Mouse (Mus musculus): ENCODE data around the gene AI413582. TPM values are rescaled to one million over a fixed set of nuclear protein-coding genes. Genes with fewer than 3 reads are reported as not detected.

Gene AI413582
- polyA plus RNA-seq, 1 experiment from 2014 or later = 13.9 TPM

GRCm38 (mm10) chr17:27534718-27535117 lies 30.8 kb downstream of the AI413582 start:
- H3K4me1 ChIP-seq (replicated peaks) = 0 out of 2 replicates have a peak, but pooled peaks cover 10% of the 10 kb centered on the region
- H3K9ac ChIP-seq = no peak overlapping the region
- H3K27ac ChIP-seq (replicated peaks) = no peak overlapping the region
- no peaks in the 10 kb centered on the region for H3K27me3 ChIP-seq
- H3K4me2 ChIP-seq = no peak overlapping the region
- H3K4me3 ChIP-seq (replicated peaks) = no peak overlapping the region
- H3K9me3 ChIP-seq (replicated peaks) = no peaks in the 10 kb centered on the region
- ATAC-seq (ENCODE audit: insufficient read depth) = 0 out of 2 replicates have a peak, but pooled peaks have one; percentile 44
- H3K36me3 ChIP-seq (replicated peaks) = no peaks in the 10 kb centered on the region
- WGBS (ENCODE audit: insufficient replicate concordance) = 4% methylated on average over 10 of the region's 10 CpGs

DNA sequence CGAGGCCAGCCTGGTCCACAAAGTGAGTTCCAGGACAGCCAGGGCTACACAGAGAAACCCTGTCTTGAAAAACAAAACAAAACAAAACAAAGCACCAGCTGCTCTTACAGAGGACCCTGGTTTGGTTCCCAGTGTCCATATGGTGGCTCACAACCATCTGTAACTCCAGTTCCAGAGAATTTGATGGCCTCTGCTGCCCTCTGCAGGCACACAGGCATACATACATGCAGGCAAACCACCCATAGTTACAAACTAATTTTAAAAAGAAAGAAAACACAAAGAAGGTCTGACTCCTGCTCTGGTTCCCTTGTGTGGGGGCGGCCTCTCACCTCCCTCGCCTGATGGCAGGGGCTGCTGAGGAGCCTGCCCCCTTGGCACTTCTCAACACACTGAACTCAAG lies 32.2 kb downstream of the AI413582 start:
- Histone ChIP-seq H3K4me1 (replicated peaks) (0 out of 2 replicates have a peak, but pooled peaks cover 10% of the 10 kb centered on the region), H3K9me3 (replicated peaks) (no peaks in the 10 kb centered on the region), H3K9ac (no peak overlapping the region), H3K4me3 (replicated peaks) (no peak overlapping the region), H3K4me2 (no peak overlapping the region), H3K27ac (replicated peaks) (no peak overlapping the region), H3K27me3 (no peaks in the 10 kb centered on the region), H3K36me3 (replicated peaks) (no peaks in the 10 kb centered on the region)
- 82% methylated on average over 3 of the region's 3 CpGs for WGBS (ENCODE audit: insufficient replicate concordance)
- no peak for ATAC-seq (ENCODE audit: insufficient read depth)

DNA sequence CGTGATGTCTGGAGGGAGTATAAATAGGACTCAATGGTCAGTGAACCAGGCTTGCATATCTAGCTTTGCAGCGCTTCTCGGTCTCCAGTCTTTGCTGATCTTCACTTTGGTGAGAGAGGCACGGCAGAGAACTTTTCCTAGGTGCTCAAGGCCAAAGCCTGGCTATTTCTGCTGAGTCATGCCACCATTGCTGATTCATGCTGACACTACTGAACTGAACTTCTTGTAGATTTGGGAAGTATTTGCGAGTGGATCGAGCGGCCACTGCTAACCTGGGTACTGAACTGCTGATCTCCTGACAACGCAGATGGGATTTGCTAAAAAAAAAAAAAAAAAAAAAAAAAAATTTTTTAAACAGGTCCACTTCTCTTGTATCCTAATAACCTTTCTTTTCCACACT lies 33.5 kb downstream of the AI413582 start:
- no peak for ATAC-seq (ENCODE audit: insufficient read depth)

GRCm38 (mm10) chr17:27528767-27529166 lies 36.8 kb downstream of the AI413582 start:
- Histone ChIP-seq H3K9ac (no peak overlapping the region), H3K4me1 (replicated peaks) (0 out of 2 replicates have a peak, but pooled peaks cover 5% of the 10 kb centered on the region), H3K36me3 (replicated peaks) (no peaks in the 10 kb centered on the region), H3K4me3 (replicated peaks) (no peak overlapping the region), H3K27me3 (no peaks in the 10 kb centered on the region), H3K4me2 (no peak overlapping the region), H3K9me3 (replicated peaks) (no peaks in the 10 kb centered on the region), H3K27ac (replicated peaks) (no peak overlapping the region)
- no peak for ATAC-seq (ENCODE audit: insufficient read depth)
- WGBS (ENCODE audit: insufficient replicate concordance) = 63% methylated on average over 5 of the region's 5 CpGs

More for the DNA sequence above, 33.5 kb downstream of the AI413582 start:
- no peaks in the 10 kb centered on the region for H3K36me3 ChIP-seq (replicated peaks)
- no peak overlapping the region for H3K4me2 ChIP-seq
- H3K27me3 ChIP-seq = no peaks in the 10 kb centered on the region
- WGBS (ENCODE audit: insufficient replicate concordance) = 54% methylated on average over 8 of the region's 8 CpGs
- H3K4me3 ChIP-seq (replicated peaks) = no peak overlapping the region
- no peaks in the 10 kb centered on the region for H3K9me3 ChIP-seq (replicated peaks)
- no peak overlapping the region for H3K9ac ChIP-seq
- 0 out of 2 replicates have a peak, but pooled peaks cover 10% of the 10 kb centered on the region for H3K4me1 ChIP-seq (replicated peaks)
- no peak overlapping the region for H3K27ac ChIP-seq (replicated peaks)

GRCm38 (mm10) chr17:27528030-27528429 lies 37.5 kb downstream of the AI413582 start:
- Histone ChIP-seq H3K27ac (replicated peaks) (no peak overlapping the region), H3K36me3 (replicated peaks) (no peaks in the 10 kb centered on the region), H3K4me2 (no peak overlapping the region), H3K4me3 (replicated peaks) (no peak overlapping the region), H3K4me1 (replicated peaks) (0 out of 2 replicates have a peak, but pooled peaks cover 5% of the 10 kb centered on the region), H3K9me3 (replicated peaks) (no peaks in the 10 kb centered on the region), H3K27me3 (no peaks in the 10 kb centered on the region), H3K9ac (no peak overlapping the region)
- no peak for ATAC-seq (ENCODE audit: insufficient read depth)
- WGBS (ENCODE audit: insufficient replicate concordance) = 45% methylated on average over 8 of the region's 8 CpGs

DNA sequence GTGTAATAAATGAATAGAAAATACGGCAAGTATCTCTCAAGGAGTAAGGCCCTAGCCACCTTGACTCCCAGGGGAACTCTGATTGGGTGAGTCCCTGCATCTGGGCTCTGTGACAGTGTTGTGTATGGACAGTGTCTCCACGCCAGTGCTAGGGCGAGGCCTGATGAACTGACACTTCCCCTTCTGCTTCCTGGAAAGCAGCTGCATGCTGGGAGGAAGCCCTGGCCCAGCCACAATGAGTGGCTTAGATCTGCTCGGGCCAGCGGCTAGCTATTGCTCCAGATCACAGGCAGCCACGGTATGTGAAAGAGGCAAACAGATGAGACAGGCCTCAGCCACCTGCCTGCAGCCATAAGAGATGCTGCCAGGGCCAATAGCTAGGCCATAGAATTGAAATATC lies 38.4 kb downstream of the AI413582 start:
- Histone ChIP-seq H3K4me2 (no peak overlapping the region), H3K9ac (no peak overlapping the region), H3K4me1 (replicated peaks) (0 out of 2 replicates have a peak, but pooled peaks cover 5% of the 10 kb centered on the region), H3K27me3 (no peaks in the 10 kb centered on the region; the same call in 1 of the 2 replicates), H3K9me3 (replicated peaks) (no peaks in the 10 kb centered on the region), H3K27ac (replicated peaks) (no peak overlapping the region), H3K36me3 (replicated peaks) (no peaks in the 10 kb centered on the region), H3K4me3 (replicated peaks) (no peak overlapping the region)
- WGBS (ENCODE audit: insufficient replicate concordance) = 30% methylated on average over 6 of the region's 6 CpGs
- no peak for ATAC-seq (ENCODE audit: insufficient read depth)

- H3K9ac ChIP-seq = no peak overlapping the region
- no peak overlapping the region for H3K4me3 ChIP-seq (replicated peaks)
- H3K36me3 ChIP-seq (replicated peaks) = no peaks in the 10 kb centered on the region
- no peak overlapping the region for H3K27ac ChIP-seq (replicated peaks)
- H3K4me2 ChIP-seq = no peak overlapping the region
- peaks cover 37% of the 10 kb centered on the region for H3K27me3 ChIP-seq
- 69% methylated on average over 7 of the region's 7 CpGs for WGBS (ENCODE audit: insufficient replicate concordance)
- no peaks in the 10 kb centered on the region for H3K9me3 ChIP-seq (replicated peaks)
- ATAC-seq (ENCODE audit: insufficient read depth) = no peak
- no peaks in the 10 kb centered on the region for H3K4me1 ChIP-seq (replicated peaks)
These were observed 42.4 kb downstream of the AI413582 start for GRCm38 (mm10) chr17:27523121-27523520.

DNA sequence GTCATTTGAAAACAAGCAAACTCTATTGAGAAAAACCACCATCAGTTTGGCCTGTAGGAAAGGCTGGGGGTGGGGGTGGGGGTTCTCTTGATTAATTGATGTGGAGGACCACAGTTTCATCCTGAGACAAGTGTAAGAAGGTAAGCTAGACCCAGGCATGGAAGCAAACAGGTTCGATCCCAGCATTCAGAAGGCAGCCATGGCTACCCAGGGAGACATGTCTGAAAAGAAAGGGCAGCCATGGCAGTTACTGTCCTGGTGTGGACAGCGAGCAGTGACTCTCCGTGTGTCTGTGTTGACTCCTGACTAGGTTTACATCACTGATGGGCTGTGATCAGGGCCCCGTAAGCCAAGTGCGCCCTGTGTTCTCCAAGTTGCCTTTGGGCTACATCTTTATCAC lies 44.3 kb downstream of the AI413582 start, which contains the start of gene Grm4:
TSS of gene Grm4 (minus strand) at position 101 of the 400 bp plus-strand sequence.
- no peaks in the 10 kb centered on the region for H3K9me3 ChIP-seq (replicated peaks)
- 63% methylated on average over 5 of the region's 5 CpGs for WGBS (ENCODE audit: insufficient replicate concordance)
- H3K4me3 ChIP-seq (replicated peaks) = no peak within 1 kb of the TSS
- H3K4me1 ChIP-seq (replicated peaks) = no peaks in the 10 kb centered on the region
- no peak for ATAC-seq (ENCODE audit: insufficient read depth)
- no peaks in the 10 kb centered on the region for H3K36me3 ChIP-seq (replicated peaks)
- no peak within 1 kb of the TSS for H3K9ac ChIP-seq
- H3K27me3 ChIP-seq = peaks cover 55% of the 10 kb centered on the region
- no peak within 1 kb of the TSS for H3K4me2 ChIP-seq
- no peak within 1 kb of the TSS for H3K27ac ChIP-seq (replicated peaks)

GRCm38 (mm10) chr17:27520557-27520956 lies 45.0 kb downstream of the AI413582 start:
- Histone ChIP-seq H3K27ac (replicated peaks) (no peak overlapping the region), H3K4me3 (replicated peaks) (no peak overlapping the region), H3K36me3 (replicated peaks) (no peaks in the 10 kb centered on the region), H3K4me2 (no peak overlapping the region), H3K9ac (no peak overlapping the region), H3K27me3 (peaks cover 61% of the 10 kb centered on the region), H3K9me3 (replicated peaks) (no peaks in the 10 kb centered on the region), H3K4me1 (replicated peaks) (no peaks in the 10 kb centered on the region)
- no peak for ATAC-seq (ENCODE audit: insufficient read depth)
- WGBS (ENCODE audit: insufficient replicate concordance) = under 1% methylated on average over 27 of the region's 27 CpGs

DNA sequence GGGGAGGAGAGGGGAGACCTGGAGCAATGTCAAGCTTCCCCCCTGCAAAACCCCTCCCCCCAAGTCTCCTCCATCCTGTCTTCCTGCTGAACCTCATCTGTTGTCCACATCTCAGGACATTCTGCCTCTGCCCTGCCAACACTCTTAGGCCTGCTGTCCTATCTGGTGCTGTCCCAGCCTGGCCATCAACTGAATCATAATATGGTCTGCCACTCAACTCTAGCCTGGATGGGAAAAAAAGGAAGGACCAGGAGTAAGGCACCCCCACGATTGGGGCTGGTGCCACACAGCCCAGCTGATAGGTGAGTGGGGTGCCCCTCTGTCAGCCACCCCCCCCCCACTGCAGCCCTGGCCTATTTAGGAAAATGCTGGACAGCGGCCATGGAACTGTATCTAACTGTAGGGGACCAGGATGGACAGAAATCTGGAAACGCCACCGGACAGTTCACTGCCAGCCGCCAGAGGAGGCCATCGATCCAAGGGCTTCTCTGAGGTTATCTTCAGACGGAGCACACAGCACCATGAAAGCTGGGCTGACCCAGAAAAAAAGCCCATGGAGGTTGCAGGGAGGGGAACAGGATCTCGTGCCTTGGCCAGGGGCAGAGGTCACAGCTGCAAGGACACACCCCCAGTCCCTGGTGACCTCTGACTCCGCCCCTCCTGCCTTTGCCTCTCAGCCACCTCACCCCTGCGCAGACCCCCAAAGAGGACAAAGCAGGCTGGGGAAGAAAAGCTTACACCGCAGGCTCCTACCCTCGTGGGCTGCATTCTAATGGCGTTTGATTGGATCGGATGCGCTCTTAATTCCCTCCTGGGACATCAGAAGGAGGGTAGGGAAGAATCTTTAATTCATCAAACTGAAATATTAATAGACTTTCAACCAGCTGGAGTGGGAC lies 46.6 kb downstream of the AI413582 start:
- Histone ChIP-seq H3K27me3 (peaks cover 77% of the 10 kb centered on the region), H3K4me3 (replicated peaks) (no peak overlapping the region), H3K36me3 (replicated peaks) (no peaks in the 10 kb centered on the region), H3K27ac (replicated peaks) (no peak overlapping the region), H3K9ac (no peak overlapping the region), H3K4me2 (no peak overlapping the region), H3K4me1 (replicated peaks) (no peaks in the 10 kb centered on the region), H3K9me3 (replicated peaks) (no peaks in the 10 kb centered on the region)
- no peak for ATAC-seq (ENCODE audit: insufficient read depth)
- 46% methylated on average over 15 of the region's 15 CpGs for WGBS (ENCODE audit: insufficient replicate concordance)

- no peaks in the 10 kb centered on the region for H3K9me3 ChIP-seq (replicated peaks)
- no peak overlapping the region for H3K4me3 ChIP-seq (replicated peaks)
- H3K27me3 ChIP-seq = peaks cover 84% of the 10 kb centered on the region
- H3K4me1 ChIP-seq (replicated peaks) = no peaks in the 10 kb centered on the region
- no peak overlapping the region for H3K27ac ChIP-seq (replicated peaks)
- H3K4me2 ChIP-seq = no peak overlapping the region
- H3K36me3 ChIP-seq (replicated peaks) = no peaks in the 10 kb centered on the region
- no peak overlapping the region for H3K9ac ChIP-seq
- WGBS (ENCODE audit: insufficient replicate concordance) = 42% methylated on average over 9 of the region's 9 CpGs
- no peak for ATAC-seq (ENCODE audit: insufficient read depth)
These were observed 47.3 kb downstream of the AI413582 start for GRCm38 (mm10) chr17:27518296-27518695.
